Mouse (Mus musculus) gastrocnemius, postnatal 14 days (tissue): Measurements from ENCODE around the gene Plppr1. TPM values are rescaled to one million over a fixed set of nuclear protein-coding genes. Genes with fewer than 3 reads are reported as not detected.

Experiments
- DNase-seq: peaks from one replicate; pipeline ENCODE4 v3.0.0; 2021; ENCODE audit warnings: mixed read lengths
- intact Hi-C: fragments of 180-260 bp; cut with DNase I; formaldehyde crosslinking; loops from one replicate; pipeline ENCODE4 v1.15.1; 2025; ENCODE audit warnings: low total_unique reads
- long read RNA-seq, 2 experiments: library from polyadenylated mRNA; stranded (forward); transcript quantifications; one replicate each; pipeline ENCODE4 v2.0.0; 2021
- total RNA-seq, 2 experiments: library from RNA; stranded (reverse); gene quantifications; 2 replicates each; pipeline ENCODE4 v1.2.3; 2021

Plppr1 gene
- under 1 TPM in 1 of 2 experiments, not detected in 1; 0.04 TPM for total RNA-seq
- long read RNA-seq, experiment 1, result 0 reads
- long read RNA-seq, experiment 2, result 0 reads

DNA sequence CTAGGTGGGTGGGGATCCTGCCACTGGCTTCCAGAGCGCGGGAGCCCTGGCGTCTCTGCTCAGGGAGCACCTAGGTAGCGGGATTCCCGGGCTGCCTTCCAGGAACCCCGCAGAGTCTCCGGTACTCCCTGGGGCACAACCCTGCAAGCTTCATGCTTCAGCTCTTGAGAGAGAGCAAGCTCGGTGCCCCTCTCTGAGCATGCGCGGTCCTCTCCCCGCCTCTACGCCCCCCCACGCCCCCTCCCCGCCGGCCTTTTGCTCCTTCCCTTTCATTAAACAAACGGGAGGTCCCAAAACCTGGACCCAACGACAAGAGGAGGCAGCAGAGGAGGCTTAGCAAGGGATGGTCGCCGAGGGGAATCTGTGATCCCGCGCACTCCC is at the start of gene Plppr1:
Plppr1 (plus strand) TSS at position 253 of the 381 bp plus-strand sequence.
- DNase-seq, result no peak
- intact Hi-C loops, result no loop called here

DNA sequence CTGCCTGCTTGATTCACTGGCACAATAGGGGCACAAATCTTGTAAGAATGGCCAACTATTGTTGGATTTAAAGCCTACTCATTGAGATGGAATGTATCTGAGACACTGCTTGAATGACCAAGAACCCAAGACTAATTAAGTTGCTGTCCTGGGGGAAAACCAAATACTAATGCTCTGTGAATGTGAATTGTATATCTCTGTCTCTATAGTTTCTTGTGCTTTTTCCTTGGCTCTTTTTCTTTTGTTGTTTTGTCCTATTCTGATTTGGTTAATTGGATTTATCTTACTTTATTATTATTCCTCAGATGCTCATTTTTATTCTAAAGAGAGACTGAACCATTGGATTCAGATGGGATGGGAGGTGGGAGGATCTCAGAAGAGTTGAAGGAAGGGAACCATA is 42.4 kb upstream of the Plppr1 start:
- intact Hi-C loops, result no loop called here
- no peak for DNase-seq

DNA sequence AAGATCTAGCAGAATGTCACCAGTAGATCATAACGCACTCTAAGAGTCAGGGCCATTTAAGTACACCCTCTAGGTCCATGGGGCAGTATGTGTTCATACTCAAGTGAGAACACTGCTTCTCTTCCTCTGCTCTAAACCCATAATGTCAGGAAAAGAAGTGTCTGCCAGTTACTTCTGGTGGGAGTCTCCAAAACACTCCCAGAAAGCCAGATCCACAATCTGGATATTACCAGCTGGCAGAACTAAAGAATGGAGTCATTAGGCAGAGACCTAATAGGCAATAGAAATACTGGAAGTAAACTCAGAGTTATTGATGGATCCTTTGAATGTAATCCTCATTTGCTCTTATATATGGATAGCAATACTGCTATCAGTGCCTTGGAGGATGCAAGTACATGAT is 35.9 kb upstream of the Plppr1 start:
- no peak for DNase-seq
- intact Hi-C loops, result no loop called here

DNA sequence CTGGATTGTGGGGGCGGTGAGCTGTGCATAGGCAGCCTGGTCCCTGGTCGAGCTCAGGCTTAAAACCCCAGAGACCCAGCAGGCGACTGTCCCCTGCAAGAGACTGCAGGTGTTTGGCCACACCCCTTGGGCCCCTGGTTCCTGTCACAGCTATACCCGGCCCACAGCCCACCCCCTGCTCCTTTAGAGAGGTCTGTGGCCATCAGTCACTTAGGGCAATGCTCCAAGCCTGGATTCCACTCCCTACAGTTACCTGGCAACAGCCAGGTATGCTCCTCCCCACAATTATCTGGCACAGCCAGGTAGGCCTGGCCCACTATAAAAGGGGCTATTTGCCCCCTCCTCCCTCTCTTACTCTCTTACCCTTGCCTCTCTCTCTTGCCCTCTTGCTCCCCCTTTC is 20.8 kb upstream of the Plppr1 start:
- intact Hi-C loops, result no loop called here
- no peak for DNase-seq

DNA sequence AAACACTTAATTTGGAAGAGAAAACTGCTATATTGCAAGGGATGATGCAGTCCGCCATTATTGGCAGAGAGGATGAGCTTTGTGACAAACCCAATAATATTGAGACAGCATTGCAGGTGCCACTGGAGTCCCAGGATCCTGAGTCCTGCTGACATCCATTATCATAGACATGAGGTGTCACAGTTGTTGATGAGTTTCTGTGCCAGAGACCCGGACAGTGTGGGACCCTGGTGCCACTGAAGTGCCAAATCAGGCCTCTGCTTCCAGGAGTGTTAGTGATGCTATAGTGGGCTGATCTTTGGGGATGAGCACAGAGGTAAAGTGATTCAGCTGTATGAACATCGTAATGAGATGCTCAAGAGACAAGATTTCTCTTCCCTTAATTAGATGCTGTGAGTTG is 19.2 kb upstream of the Plppr1 start:
- no peak for DNase-seq

DNA sequence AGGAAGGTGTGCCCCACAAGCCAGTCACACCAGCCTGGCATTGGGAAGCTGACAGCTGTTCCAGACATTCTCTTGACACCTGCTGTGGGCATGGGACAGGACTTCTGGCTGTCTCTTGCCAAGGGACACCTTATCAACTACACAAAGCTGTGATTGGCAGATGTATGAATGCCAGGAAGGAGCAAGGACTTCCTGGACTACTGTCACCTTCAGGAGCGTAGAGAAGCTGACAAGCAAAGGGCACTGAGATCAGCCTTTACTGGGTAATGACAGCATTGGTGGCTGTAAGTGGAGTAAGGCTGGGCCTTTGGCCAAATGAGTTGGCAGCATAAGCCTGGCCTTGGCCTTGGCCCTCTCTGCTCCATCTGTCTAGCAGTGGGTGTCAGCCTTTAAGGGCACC is 17.4 kb upstream of the Plppr1 start:
- intact Hi-C loops, result no loop called here
- peak; percentile 52 for DNase-seq

More for the DNA sequence above, 19.2 kb upstream of the Plppr1 start:
- intact Hi-C loops, result no loop called here

DNA sequence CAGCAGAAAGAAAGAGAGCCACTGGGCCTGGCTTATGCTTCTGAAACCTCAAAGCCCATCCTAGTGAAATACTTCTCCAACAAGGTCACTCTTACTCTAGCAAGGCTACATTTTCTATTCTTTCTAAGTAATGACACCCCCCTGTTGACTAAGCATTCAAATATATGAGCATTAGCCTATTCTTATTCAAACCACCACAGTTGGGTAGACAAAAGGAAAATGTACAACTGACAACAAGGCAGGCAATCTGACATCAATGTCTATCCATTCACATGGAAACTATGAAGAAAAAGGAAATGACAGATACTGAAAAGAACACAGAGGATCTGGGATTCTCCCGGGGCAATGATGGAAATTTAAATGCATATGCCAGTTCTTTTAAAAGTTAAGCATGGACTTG is 8.4 kb upstream of the Plppr1 start:
- DNase-seq, result no peak
- intact Hi-C loops, result no loop called here

DNA sequence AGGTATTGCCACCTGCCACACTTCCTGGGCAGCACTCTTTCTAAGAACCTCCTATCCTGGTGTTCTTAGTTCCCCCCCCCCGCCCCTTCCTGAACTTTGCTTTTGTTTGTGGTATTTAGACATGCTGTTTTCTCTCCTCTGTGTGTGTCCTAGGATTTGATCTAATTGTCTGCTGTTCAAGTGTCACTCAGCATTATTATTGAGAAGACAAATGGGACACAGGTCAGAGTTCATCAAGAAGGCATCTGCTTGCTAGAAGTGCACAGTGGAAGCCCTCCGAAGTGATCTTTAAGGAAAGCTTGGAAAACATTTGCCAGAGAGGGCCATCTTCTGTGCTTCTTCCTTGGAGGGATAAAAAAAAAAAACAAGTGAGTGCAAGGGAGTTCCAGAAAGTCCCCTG is 1.2 kb upstream of the Plppr1 start:
- DNase-seq, result no peak
- intact Hi-C loops, result no loop called here

DNA sequence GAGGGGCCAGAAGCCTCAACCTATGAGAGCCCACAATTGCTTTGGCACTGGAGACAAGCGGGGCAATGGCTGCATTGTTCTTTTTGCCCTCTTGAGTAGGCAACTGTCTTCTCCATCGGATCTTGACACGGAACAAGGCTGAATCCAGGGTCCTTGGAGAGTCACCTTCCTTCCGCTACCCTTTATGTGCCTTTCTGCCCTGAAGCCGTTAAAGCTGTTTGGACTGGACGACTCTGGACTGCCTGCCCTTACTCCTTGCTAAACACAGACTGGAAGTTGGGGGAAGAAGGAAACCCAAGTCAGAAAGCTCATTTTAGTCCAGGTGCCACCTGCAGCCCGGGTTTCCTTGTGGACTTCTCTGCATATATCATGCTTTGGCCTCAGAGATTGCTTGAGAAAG is 516 bp upstream of the Plppr1 start:
- intact Hi-C loops, result no loop called here
- no peak for DNase-seq

DNA sequence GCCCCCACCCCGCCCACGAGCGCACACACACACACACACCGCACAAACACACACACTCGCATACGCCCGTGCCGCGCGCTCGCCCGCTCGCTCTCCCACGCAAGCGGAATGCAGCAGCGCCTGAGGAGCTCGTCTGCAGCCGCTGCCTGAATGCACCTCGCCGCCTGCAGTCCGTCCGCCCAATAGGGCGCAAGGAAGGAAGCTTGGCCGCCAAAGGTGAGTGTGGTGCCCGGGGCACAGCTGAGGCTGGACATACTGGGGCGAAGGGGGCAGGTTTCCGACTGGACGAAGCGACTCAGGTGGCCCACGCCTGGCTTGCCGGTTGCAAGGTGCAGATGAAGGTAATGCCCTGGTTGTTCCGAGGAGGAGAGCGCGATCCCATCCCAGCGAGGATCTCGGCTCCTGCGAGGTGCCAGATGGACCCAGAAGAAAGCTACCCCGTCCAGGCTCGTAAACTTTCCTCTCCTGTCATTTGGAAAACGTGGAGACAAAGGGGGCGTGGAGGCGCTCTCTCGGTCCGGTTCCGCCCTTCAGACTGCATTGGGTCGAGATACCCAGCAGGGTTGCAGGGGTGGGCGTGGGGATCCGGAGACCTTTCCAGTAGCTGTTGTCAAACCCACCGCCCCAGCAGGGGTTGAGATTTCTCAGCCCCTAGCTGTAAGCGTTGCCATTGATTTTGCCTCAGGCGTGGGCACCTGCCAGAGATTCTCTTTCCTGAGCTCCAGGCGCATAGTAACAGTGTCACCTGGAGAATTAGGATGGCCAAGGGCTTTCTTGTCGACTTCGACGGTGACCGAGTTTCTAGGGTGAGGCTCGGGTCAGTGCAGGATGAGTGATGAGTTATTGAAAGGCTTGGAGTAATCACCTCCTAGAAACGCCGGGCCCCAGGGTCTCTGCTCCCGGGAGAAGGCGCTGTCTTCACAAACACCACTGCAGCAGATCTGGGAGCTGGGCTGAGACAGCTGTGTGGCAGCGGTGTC is 619 bp downstream of the Plppr1 start:
- DNase-seq, result no peak
- intact Hi-C loops, result no loop called here

DNA sequence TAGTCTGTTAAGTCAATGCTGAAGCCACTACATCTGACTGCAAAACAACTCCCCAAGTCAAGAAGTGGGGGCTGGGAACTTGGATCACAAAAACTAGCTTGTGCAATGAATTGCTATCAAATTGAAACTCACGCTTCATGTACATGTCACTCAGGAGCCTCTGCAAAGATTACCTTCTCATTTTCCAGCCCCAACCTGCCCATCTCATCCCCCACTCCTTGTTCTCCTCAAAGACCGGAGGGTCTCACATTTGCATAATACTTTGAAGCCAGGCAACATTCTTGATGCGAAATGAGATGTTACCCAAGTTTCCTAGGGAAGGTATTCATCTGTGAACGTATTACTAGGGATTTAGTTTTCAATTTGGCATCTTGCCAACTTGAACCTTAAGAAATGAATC is 10.4 kb downstream of the Plppr1 start:
- DNase-seq, result no peak
- intact Hi-C loops, result no loop called here

DNA sequence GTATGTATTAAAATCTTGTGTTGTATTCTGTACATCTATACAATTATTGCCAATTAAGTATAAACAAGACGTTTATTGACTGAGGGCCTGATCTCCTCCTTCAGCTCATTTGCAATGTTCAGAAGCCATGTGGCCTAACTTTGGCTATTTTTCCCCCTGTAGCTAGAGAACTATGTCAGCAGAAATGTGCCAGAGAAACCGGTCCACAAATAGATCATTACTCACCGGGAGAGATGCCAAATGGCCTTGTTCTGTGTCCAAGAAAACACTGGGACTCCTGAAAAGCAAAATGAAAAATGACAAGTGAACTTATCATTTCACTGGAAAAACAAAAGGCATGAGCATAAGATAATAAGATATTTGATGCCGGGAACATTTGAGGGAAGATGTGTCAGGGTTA is 13.8 kb downstream of the Plppr1 start:
- intact Hi-C loops, result no loop called here
- DNase-seq, result peak; percentile 61

DNA sequence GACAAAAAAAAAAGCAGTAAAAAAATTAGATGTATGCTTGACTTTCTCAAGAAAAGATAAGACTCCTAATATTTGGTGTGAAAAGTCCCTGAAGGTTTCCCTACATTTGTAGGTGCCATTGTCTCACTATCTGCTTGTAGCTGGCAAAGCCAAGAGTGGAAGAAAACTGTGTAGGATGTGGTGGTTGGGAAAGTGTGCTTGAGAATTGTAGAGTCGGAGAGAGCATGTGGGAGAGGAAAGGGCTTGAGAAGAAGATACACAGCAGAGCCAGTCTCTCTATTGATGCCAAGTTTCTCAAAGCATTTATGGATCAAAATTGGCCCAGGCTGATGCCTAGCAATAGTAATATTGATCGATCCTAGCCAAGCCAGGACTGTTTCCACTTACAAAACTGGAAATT is 16.8 kb downstream of the Plppr1 start:
- DNase-seq, result no peak
- intact Hi-C loops, result no loop called here

DNA sequence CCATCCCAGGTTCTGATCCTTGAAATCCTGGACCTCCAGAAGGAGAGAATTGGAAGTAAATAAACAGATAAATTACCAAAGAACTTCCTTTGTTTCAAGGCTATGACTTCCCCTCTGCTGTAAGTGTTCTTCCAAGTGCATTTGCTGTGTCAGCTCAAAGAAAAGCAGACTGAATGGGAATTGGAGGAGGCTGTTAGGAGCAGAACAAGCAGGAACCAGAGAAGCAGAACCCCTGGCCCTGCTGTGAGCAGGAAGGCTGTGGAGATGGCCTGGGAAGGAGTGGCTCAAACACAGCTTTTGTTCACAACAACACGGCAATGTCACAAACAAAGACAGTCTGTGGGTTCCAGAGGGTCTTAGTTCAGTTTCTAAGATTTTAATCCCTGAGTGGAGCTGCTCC is 20.3 kb downstream of the Plppr1 start:
- no peak for DNase-seq

DNA sequence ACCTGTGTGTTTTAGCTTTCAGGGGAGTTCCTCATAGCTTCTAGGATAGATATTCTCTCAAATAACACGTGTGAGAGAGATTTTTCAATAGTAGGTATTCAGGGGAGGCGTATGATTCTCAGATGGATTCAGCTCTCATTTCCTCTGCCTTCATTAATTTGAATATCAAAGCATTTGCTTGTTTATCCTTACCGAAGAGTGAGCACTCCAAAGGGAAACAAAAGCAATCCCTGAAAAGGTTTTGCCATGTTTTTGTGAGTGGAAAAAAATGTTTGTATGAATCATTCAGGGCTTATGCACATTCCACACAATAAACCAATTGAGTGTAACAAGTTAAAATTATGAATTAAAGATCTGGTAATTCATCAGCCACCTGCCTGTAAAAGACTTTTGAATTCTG is 29.1 kb downstream of the Plppr1 start:
- intact Hi-C loops, result no loop called here
- DNase-seq, result no peak

More for the DNA sequence above, 20.3 kb downstream of the Plppr1 start:
- intact Hi-C loops, result no loop called here

DNA sequence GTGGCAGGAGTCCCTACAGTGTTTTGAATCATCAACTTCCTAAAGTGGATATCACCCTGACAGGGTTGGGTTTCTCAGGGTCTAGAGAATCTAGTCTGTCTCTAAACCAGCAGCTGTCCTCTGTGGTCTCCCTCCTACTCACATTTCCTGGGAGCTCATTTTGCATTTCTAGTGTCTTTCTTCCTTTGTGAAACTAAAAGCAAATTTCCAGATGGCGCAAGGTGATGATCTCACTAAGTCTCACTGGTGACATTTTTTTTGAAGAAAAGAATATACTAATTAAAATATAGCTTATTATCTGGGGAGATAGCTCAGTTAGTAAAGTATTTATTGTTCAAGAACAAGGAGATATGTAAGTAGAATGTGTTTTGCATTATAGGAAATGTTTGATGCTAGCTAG is 31.4 kb downstream of the Plppr1 start:
- intact Hi-C loops, result no loop called here

DNA sequence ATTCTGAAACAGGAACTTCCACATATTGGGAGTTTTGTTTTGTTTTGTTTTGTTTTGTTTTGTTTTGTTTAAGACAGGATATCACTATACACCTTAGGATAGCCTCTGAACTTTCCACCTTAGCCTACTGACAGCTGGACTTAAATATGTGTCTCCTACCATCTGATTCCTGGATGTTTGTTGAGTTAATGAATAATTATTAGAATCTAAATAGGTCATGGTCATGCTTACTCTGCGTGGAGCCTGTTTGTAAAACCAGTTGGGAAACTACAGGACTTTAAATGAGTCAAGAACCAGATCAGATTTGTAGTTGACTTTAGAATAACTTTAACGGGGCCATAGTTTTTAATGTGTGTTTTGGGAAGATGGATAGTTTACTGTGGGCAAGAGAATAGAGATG is 40.4 kb downstream of the Plppr1 start:
- no peak for DNase-seq
- intact Hi-C loops, result no loop called here

More for the DNA sequence above, 31.4 kb downstream of the Plppr1 start:
- no peak for DNase-seq

DNA sequence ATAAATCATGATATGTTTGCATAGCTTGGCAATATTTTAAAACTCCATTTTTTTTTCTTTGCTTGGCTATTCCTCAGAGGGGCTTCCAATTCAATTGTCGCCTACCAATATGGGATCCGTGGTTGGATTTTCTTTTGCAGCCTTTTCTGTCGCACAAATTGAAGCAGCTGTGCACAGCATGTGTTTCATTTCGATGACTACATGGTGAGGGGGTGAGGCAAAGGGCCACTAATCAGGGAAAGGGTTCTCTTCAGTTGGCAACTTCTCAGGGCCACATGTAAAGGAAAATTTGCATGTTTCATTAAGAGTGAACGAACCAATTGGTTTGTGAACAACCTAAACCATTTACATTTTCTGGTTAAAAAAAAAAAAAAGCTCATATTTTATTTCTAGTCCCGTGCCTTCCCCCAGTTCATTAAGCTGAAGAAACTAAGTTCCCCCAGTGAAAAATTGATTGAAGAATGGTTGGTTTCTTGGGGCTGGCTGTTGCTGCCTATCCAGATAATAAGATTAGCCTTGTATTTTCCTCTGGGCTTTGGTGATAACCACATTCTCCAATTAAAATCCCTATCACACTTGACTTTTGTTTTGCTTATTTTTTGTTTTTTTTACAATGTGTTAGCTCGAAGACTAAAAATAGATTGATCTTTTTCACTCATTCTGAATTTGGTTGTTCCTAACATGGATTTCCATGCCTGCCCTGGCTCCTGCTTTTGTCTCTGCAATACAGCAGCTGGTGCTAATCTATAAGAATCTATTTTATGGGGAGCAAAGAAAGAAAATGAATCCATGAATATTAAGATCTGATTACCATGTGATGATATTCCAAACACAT is 43.1 kb downstream of the Plppr1 start:
- DNase-seq, result no peak
- intact Hi-C loops, result no loop called here

DNA sequence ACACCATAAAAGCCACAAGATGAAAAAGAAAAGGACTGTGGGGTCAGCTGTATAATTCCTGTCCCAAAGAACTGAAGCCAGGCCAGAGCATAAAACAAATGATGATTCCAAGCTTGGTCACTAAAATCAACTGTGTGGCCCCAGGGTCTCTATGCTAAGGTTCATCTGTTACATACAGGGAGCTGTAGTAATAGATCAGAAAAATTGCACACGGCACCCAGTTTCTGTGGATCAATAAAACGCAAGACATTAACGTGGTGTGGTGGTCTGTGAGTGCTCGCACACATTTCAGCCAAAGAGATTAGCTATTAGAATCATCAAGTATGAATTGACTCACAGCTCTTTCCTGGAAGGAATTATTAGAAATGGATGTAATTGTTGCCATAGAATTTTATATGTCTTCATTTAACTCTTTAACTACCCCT is 43.7 kb downstream of the Plppr1 start:
- DNase-seq, result no peak

DNA sequence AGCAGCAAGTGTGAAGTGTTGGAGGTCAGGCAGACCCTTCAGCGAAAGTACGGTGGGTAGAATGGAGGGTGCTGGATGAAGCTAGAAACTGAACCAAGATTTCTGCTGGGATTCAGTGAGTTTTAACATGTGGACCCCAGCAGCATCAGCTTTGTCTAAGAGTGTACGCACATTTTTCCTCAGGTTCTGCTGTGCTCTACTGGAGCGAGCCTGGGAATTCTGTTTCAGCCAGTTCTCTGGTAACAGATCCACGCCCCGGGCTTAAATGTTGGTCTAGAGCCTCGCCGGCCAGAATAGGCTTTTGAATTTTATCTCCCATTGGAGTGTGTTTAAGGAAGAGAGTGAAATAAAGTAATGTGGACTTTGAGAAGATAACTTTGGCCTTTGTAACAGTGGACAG is 45.8 kb downstream of the Plppr1 start:
- intact Hi-C loops, result no loop called here

More for the DNA sequence above, 43.7 kb downstream of the Plppr1 start:
- intact Hi-C loops, result no loop called here

More for the DNA sequence above, 45.8 kb downstream of the Plppr1 start:
- DNase-seq, result no peak
